Mouse (Mus musculus): ENCODE results near the gene Ptpro. TPM values are rescaled to one million over a fixed set of nuclear protein-coding genes. Genes with fewer than 3 reads are reported as not detected.
A peak's percentile ranks its signal among the peaks of the same experiment; 100 is the strongest.

Gene Ptpro
- polyA plus RNA-seq, 1 experiment from 2014 or later = 4.6 TPM

GRCm38 (mm10) chr6:137458136-137458535 lies 206.0 kb downstream of the Ptpro start:
- no peaks in the 10 kb centered on the region for H3K9me3 ChIP-seq (ENCODE audit: control insufficient read depth, low read depth, low read length)
- 72% methylated on average over 7 of the region's 7 CpGs for WGBS
- no peak for ATAC-seq (ENCODE audit: insufficient number of reproducible peaks, insufficient read depth, low FRiP score, low read depth)
- no peaks in the 10 kb centered on the region for H3K27me3 ChIP-seq (ENCODE audit: control insufficient read depth, insufficient read depth, low read length)
- H3K4me2 ChIP-seq (replicated peaks; ENCODE audit: low read depth, low read length) = no peak overlapping the region
- H3K4me3 ChIP-seq (ENCODE audit: low read depth, low read length) = no peak overlapping the region
- no peaks in the 10 kb centered on the region; the same call in 1 of the 2 replicates for H3K4me1 ChIP-seq (ENCODE audit: control insufficient read depth, insufficient read depth, low read length)
- no peak overlapping the region for H3K9ac ChIP-seq (replicated peaks; ENCODE audit: low read depth, low read length)
- no peaks in the 10 kb centered on the region for H3K36me3 ChIP-seq (ENCODE audit: control insufficient read depth, insufficient read depth, low read length)
- H3K27ac ChIP-seq (ENCODE audit: low read length) = no peak overlapping the region

- no peaks in the 10 kb centered on the region for H3K9me3 ChIP-seq (ENCODE audit: control insufficient read depth, low read depth, low read length)
- no peak overlapping the region for H3K27ac ChIP-seq (ENCODE audit: low read length)
- no peak overlapping the region for H3K9ac ChIP-seq (replicated peaks; ENCODE audit: low read depth, low read length)
- no peaks in the 10 kb centered on the region for H3K27me3 ChIP-seq (ENCODE audit: control insufficient read depth, insufficient read depth, low read length)
- no peaks in the 10 kb centered on the region for H3K36me3 ChIP-seq (ENCODE audit: control insufficient read depth, insufficient read depth, low read length)
- H3K4me2 ChIP-seq (replicated peaks; ENCODE audit: low read depth, low read length) = no peak overlapping the region
- H3K4me3 ChIP-seq (ENCODE audit: low read depth, low read length) = no peak overlapping the region
- peaks cover 4% of the 10 kb centered on the region; the same call in 1 of the 2 replicates for H3K4me1 ChIP-seq (ENCODE audit: control insufficient read depth, insufficient read depth, low read length)
- 88% methylated on average over 5 of the region's 5 CpGs for WGBS
- no peak for ATAC-seq (ENCODE audit: insufficient number of reproducible peaks, insufficient read depth, low FRiP score, low read depth)
Observed at GRCm38 (mm10) chr6:137463771-137464170, 211.7 kb downstream of the Ptpro start.

- Histone ChIP-seq H3K27me3 (ENCODE audit: control insufficient read depth, insufficient read depth, low read length) (no peaks in the 10 kb centered on the region), H3K9me3 (ENCODE audit: control insufficient read depth, low read depth, low read length) (no peaks in the 10 kb centered on the region), H3K36me3 (ENCODE audit: control insufficient read depth, insufficient read depth, low read length) (no peaks in the 10 kb centered on the region), H3K27ac (ENCODE audit: low read length) (peak overlapping the region; percentile 55; the same call in 1 of the 2 replicates), H3K9ac (replicated peaks; ENCODE audit: low read depth, low read length) (no peak overlapping the region), H3K4me3 (ENCODE audit: low read depth, low read length) (no peak overlapping the region), H3K4me1 (ENCODE audit: control insufficient read depth, insufficient read depth, low read length) (peaks cover 4% of the 10 kb centered on the region; the same call in 1 of the 2 replicates), H3K4me2 (replicated peaks; ENCODE audit: low read depth, low read length) (no peak overlapping the region)
- WGBS = 19% methylated on average over 2 of the region's 2 CpGs
- peak; percentile 47; the same call in 1 of the 2 replicates for ATAC-seq (ENCODE audit: insufficient number of reproducible peaks, insufficient read depth, low FRiP score, low read depth)
Observed at GRCm38 (mm10) chr6:137465253-137465652, 213.1 kb downstream of the Ptpro start.

- WGBS = 58% methylated on average over 2 of the region's 2 CpGs
- H3K9ac ChIP-seq (replicated peaks; ENCODE audit: low read depth, low read length) = no peak overlapping the region
- no peaks in the 10 kb centered on the region for H3K27me3 ChIP-seq (ENCODE audit: control insufficient read depth, insufficient read depth, low read length)
- H3K27ac ChIP-seq (ENCODE audit: low read length) = no peak overlapping the region
- ATAC-seq (ENCODE audit: insufficient number of reproducible peaks, insufficient read depth, low FRiP score, low read depth) = no peak
- H3K4me3 ChIP-seq (ENCODE audit: low read depth, low read length) = no peak overlapping the region
- H3K4me1 ChIP-seq (ENCODE audit: control insufficient read depth, insufficient read depth, low read length) = peaks cover 14% of the 10 kb centered on the region
- H3K4me2 ChIP-seq (replicated peaks; ENCODE audit: low read depth, low read length) = no peak overlapping the region
- no peaks in the 10 kb centered on the region for H3K36me3 ChIP-seq (ENCODE audit: control insufficient read depth, insufficient read depth, low read length)
- no peaks in the 10 kb centered on the region for H3K9me3 ChIP-seq (ENCODE audit: control insufficient read depth, low read depth, low read length)
Observed at GRCm38 (mm10) chr6:137466256-137466655, 214.1 kb downstream of the Ptpro start.

- Histone ChIP-seq H3K4me2 (replicated peaks; ENCODE audit: low read depth, low read length) (no peak overlapping the region), H3K36me3 (ENCODE audit: control insufficient read depth, insufficient read depth, low read length) (no peaks in the 10 kb centered on the region), H3K27ac (ENCODE audit: low read length) (no peak overlapping the region), H3K9me3 (ENCODE audit: control insufficient read depth, low read depth, low read length) (no peaks in the 10 kb centered on the region), H3K9ac (replicated peaks; ENCODE audit: low read depth, low read length) (no peak overlapping the region), H3K4me3 (ENCODE audit: low read depth, low read length) (no peak overlapping the region), H3K4me1 (ENCODE audit: control insufficient read depth, insufficient read depth, low read length) (peaks cover 17% of the 10 kb centered on the region), H3K27me3 (ENCODE audit: control insufficient read depth, insufficient read depth, low read length) (no peaks in the 10 kb centered on the region)
- no peak for ATAC-seq (ENCODE audit: insufficient number of reproducible peaks, insufficient read depth, low FRiP score, low read depth)
- WGBS = 85% methylated on average over 3 of the region's 3 CpGs
Observed at GRCm38 (mm10) chr6:137467696-137468095, 215.6 kb downstream of the Ptpro start.

GRCm38 (mm10) chr6:137469541-137469940 lies 217.4 kb downstream of the Ptpro start:
- Histone ChIP-seq H3K27ac (ENCODE audit: low read length) (no peak overlapping the region), H3K9me3 (ENCODE audit: control insufficient read depth, low read depth, low read length) (no peaks in the 10 kb centered on the region), H3K4me2 (replicated peaks; ENCODE audit: low read depth, low read length) (no peak overlapping the region), H3K9ac (replicated peaks; ENCODE audit: low read depth, low read length) (no peak overlapping the region), H3K27me3 (ENCODE audit: control insufficient read depth, insufficient read depth, low read length) (no peaks in the 10 kb centered on the region), H3K36me3 (ENCODE audit: control insufficient read depth, insufficient read depth, low read length) (no peaks in the 10 kb centered on the region), H3K4me3 (ENCODE audit: low read depth, low read length) (no peak overlapping the region), H3K4me1 (ENCODE audit: control insufficient read depth, insufficient read depth, low read length) (peaks cover 17% of the 10 kb centered on the region)
- no peak for ATAC-seq (ENCODE audit: insufficient number of reproducible peaks, insufficient read depth, low FRiP score, low read depth)
- 97% methylated on average over 4 of the region's 4 CpGs for WGBS

- Histone ChIP-seq H3K27ac (ENCODE audit: low read length) (peak overlapping the region; percentile 74), H3K4me1 (ENCODE audit: control insufficient read depth, insufficient read depth, low read length) (peaks cover 14% of the 10 kb centered on the region), H3K9me3 (ENCODE audit: control insufficient read depth, low read depth, low read length) (no peaks in the 10 kb centered on the region), H3K4me3 (ENCODE audit: low read depth, low read length) (no peak overlapping the region), H3K27me3 (ENCODE audit: control insufficient read depth, insufficient read depth, low read length) (no peaks in the 10 kb centered on the region), H3K36me3 (ENCODE audit: control insufficient read depth, insufficient read depth, low read length) (no peaks in the 10 kb centered on the region), H3K9ac (replicated peaks; ENCODE audit: low read depth, low read length) (no peak overlapping the region), H3K4me2 (replicated peaks; ENCODE audit: low read depth, low read length) (no peak overlapping the region)
- ATAC-seq (ENCODE audit: insufficient number of reproducible peaks, insufficient read depth, low FRiP score, low read depth) = peak; percentile 88
- 14% methylated on average over 11 of the region's 11 CpGs for WGBS
Observed at GRCm38 (mm10) chr6:137470901-137471598, 218.9 kb downstream of the Ptpro start.

GRCm38 (mm10) chr6:137472129-137472528 lies 220.0 kb downstream of the Ptpro start:
- ATAC-seq (ENCODE audit: insufficient number of reproducible peaks, insufficient read depth, low FRiP score, low read depth) = no peak
- Histone ChIP-seq H3K4me2 (replicated peaks; ENCODE audit: low read depth, low read length) (no peak overlapping the region), H3K4me1 (ENCODE audit: control insufficient read depth, insufficient read depth, low read length) (peaks cover 14% of the 10 kb centered on the region), H3K9ac (replicated peaks; ENCODE audit: low read depth, low read length) (no peak overlapping the region), H3K27ac (ENCODE audit: low read length) (no peak overlapping the region), H3K9me3 (ENCODE audit: control insufficient read depth, low read depth, low read length) (0 out of 2 replicates have a peak, but pooled peaks cover 3% of the 10 kb centered on the region), H3K4me3 (ENCODE audit: low read depth, low read length) (no peak overlapping the region), H3K36me3 (ENCODE audit: control insufficient read depth, insufficient read depth, low read length) (no peaks in the 10 kb centered on the region), H3K27me3 (ENCODE audit: control insufficient read depth, insufficient read depth, low read length) (no peaks in the 10 kb centered on the region)
- 82% methylated on average over 9 of the region's 9 CpGs for WGBS

- Histone ChIP-seq H3K9ac (replicated peaks; ENCODE audit: low read depth, low read length) (no peak overlapping the region), H3K4me2 (replicated peaks; ENCODE audit: low read depth, low read length) (no peak overlapping the region), H3K9me3 (ENCODE audit: control insufficient read depth, low read depth, low read length) (0 out of 2 replicates have a peak, but pooled peaks cover 3% of the 10 kb centered on the region), H3K27ac (ENCODE audit: low read length) (no peak overlapping the region), H3K4me3 (ENCODE audit: low read depth, low read length) (no peak overlapping the region), H3K4me1 (ENCODE audit: control insufficient read depth, insufficient read depth, low read length) (peaks cover 14% of the 10 kb centered on the region), H3K36me3 (ENCODE audit: control insufficient read depth, insufficient read depth, low read length) (no peaks in the 10 kb centered on the region), H3K27me3 (ENCODE audit: control insufficient read depth, insufficient read depth, low read length) (no peaks in the 10 kb centered on the region)
- ATAC-seq (ENCODE audit: insufficient number of reproducible peaks, insufficient read depth, low FRiP score, low read depth) = no peak
- WGBS = 59% methylated on average over 1 of the region's 1 CpGs
Observed at GRCm38 (mm10) chr6:137473433-137473832, 221.3 kb downstream of the Ptpro start.
